Mouse (Mus musculus) heart, postnatal 0 days (tissue): ENCODE data around the gene Gldc. TPM values are rescaled to one million over a fixed set of nuclear protein-coding genes. Genes with fewer than 3 reads are reported as not detected.

ENCODE experiments used
- ATAC-seq: fragments of 200-750 bp; cut with Nextera tagmentation; 2 replicates; pipeline ENCODE4 v1.8.0; 2017; ENCODE audit warnings: low read depth, moderate number of reproducible peaks, moderate library complexity; ENCODE audit not compliant: insufficient read depth
- DNase-seq: peaks from one replicate; pipeline ENCODE4 v3.0.0-alpha.2; 2016; ENCODE audit warnings: low spot score
- H3K27ac ChIP-seq: fragments of 300-500 bp; sonication (generic); 2 replicates; pipeline ENCODE4 v1.5.1; 2014; ENCODE audit warnings: low read depth, mild to moderate bottlenecking
- H3K27me3 ChIP-seq: fragments of 300-500 bp; sonication (generic); 2 replicates; pipeline ENCODE4 v1.6.1; 2014; ENCODE audit warnings: low read length, mixed read lengths; ENCODE audit not compliant: control insufficient read depth, insufficient read depth
- H3K36me3 ChIP-seq: fragments of 300-500 bp; sonication (generic); replicated peaks from 2 replicates; pipeline ENCODE4 v1.6.1; 2014; ENCODE audit warnings: low read length, mixed read lengths; ENCODE audit not compliant: control insufficient read depth, insufficient read depth
- H3K4me1 ChIP-seq: fragments of 300-500 bp; sonication (generic); 2 replicates; pipeline ENCODE4 v1.6.1; 2014; ENCODE audit warnings: antibody characterized with exemption; ENCODE audit not compliant: control insufficient read depth, insufficient read depth
- H3K4me2 ChIP-seq: fragments of 300-500 bp; sonication (generic); 2 replicates; pipeline ENCODE4 v1.6.1; 2014; ENCODE audit warnings: low read depth, mild to moderate bottlenecking, low read length, moderate library complexity
- H3K4me3 ChIP-seq: fragments of 300-500 bp; sonication (generic); 2 replicates; pipeline ENCODE4 v1.5.1; 2014; ENCODE audit warnings: low read depth, low read length
- H3K9ac ChIP-seq: fragments of 300-500 bp; sonication (generic); replicated peaks from 2 replicates; pipeline ENCODE4 v1.6.1; 2014; ENCODE audit warnings: low read depth, low read length, mixed read lengths
- H3K9me3 ChIP-seq: fragments of 300-500 bp; sonication (generic); replicated peaks from 2 replicates; pipeline ENCODE4 v1.6.1; 2016; ENCODE audit warnings: low read length; ENCODE audit not compliant: control insufficient read depth
- CTCF ChIP-seq: IDR thresholded peaks from 2 replicates; pipeline ENCODE4 v1.5.1; 2016; ENCODE audit warnings: antibody characterized with exemption, control low read depth, low read depth
- EP300 ChIP-seq: IDR thresholded peaks from 2 replicates; pipeline ENCODE4 v1.6.1; 2016; ENCODE audit warnings: antibody characterized with exemption, low read depth
- WGBS: fragments of 180-500 bp; shearing (Covaris S2); extraction: QIAGEN DNeasy Blood & Tissue Kit; methylation state at CpG from one replicate; pipeline ENCODE4 v1.1.7; 2014; 5-methylcytosine and 5-hydroxymethylcytosine counted together
- polyA plus RNA-seq: library from polyadenylated mRNA; unstranded; fragments of >200 nt; fragmentation: Nextera tagmentation; extraction: Ambion mirVana; gene quantifications from 2 replicates; pipeline ENCODE4 v1.2.1, GENCODE M21; 2015
- total RNA-seq: library from RNA; depleted of rRNA; stranded (reverse); fragments of >200 nt; gene quantifications from 2 replicates; pipeline ENCODE4 v1.2.3, GENCODE M21; 2014; ENCODE audit warnings: low replicate concordance; rRNA removed

The Gldc gene
- total and polyA plus RNA-seq, 2 experiments from 2014 or later = 0.25 to 2.0 TPM

DNA sequence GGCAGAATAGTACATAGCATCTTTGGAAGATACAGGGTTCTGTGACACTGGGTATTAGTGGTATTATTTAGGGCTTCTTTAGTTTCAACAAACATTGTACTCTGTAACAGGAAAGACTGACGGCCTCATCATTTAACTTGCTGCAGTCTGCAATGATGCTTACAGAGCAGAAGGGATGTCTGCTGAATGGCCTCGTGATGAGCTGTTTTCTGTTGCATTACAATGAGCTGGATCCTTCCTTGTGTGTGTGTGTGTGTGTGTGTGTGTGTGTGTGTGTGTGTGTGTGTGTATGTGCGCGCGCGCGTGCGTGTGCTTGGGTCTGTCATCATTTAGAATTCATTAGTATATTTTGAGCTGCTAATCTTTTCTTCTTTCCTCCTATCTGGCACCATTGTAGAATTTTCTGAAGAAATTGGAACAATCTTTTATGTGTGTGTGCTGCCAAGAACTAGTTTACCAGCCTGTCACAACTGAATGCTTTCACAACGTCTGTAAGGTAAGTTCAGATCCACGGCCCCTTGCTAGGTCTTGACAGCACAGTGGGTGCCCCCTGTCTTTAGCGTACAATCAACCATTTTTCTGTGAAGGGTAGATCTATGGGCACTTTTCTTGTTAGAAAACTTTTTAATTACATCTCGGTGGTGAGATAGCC, 83.5 kb downstream of the Gldc start:
- H3K27me3 ChIP-seq = no peaks in the 10 kb centered on the region
- TF ChIP-seq EP300 (no peak), CTCF (no peak)
- no peak overlapping the region for H3K4me2 ChIP-seq
- H3K4me3 ChIP-seq = no peak overlapping the region
- no peak overlapping the region for H3K9ac ChIP-seq
- no peaks in the 10 kb centered on the region for H3K9me3 ChIP-seq
- no peak overlapping the region for H3K27ac ChIP-seq
- no peak for ATAC-seq
- no peaks in the 10 kb centered on the region for H3K4me1 ChIP-seq
- DNase-seq = no peak
- 90% methylated on average over 12 of the region's 12 CpGs for WGBS
- peaks cover 83% of the 10 kb centered on the region for H3K36me3 ChIP-seq

GRCm38 (mm10) chr19:30090163-30090562, 85.1 kb downstream of the Gldc start:
- no peak overlapping the region for H3K4me2 ChIP-seq
- H3K4me1 ChIP-seq = no peaks in the 10 kb centered on the region
- H3K4me3 ChIP-seq = no peak overlapping the region
- H3K9ac ChIP-seq = no peak overlapping the region
- H3K27ac ChIP-seq = no peak overlapping the region
- peaks cover 89% of the 10 kb centered on the region for H3K36me3 ChIP-seq
- no peaks in the 10 kb centered on the region for H3K27me3 ChIP-seq
- TF ChIP-seq CTCF (no peak), EP300 (no peak)
- ATAC-seq (no peak), DNase-seq (no peak)
- WGBS = 88% methylated on average over 6 of the region's 6 CpGs
- no peaks in the 10 kb centered on the region for H3K9me3 ChIP-seq

- H3K4me3 ChIP-seq = no peak overlapping the region
- peaks cover 8% of the 10 kb centered on the region; the same call in 1 of the 2 replicates for H3K36me3 ChIP-seq
- 0 out of 2 replicates have a peak, but pooled peaks cover 4% of the 10 kb centered on the region for H3K4me1 ChIP-seq
- DNase-seq = no peak
- ATAC-seq = no peak
- WGBS = 35% methylated on average over 4 of the region's 4 CpGs
- H3K9ac ChIP-seq = no peak overlapping the region
- no peak overlapping the region for H3K4me2 ChIP-seq
- no peak overlapping the region for H3K27ac ChIP-seq
- no peaks in the 10 kb centered on the region for H3K27me3 ChIP-seq
- H3K9me3 ChIP-seq = no peaks in the 10 kb centered on the region
- TF ChIP-seq CTCF (no peak), EP300 (no peak)
Measured at GRCm38 (mm10) chr19:30065797-30066196, 109.4 kb downstream of the Gldc start.

- Histone ChIP-seq H3K4me2 (no peak overlapping the region), H3K4me1 (no peaks in the 10 kb centered on the region), H3K27ac (no peak overlapping the region), H3K9me3 (no peaks in the 10 kb centered on the region), H3K27me3 (no peaks in the 10 kb centered on the region), H3K4me3 (no peak overlapping the region), H3K36me3 (peaks cover 9% of the 10 kb centered on the region; the same call in 1 of the 2 replicates), H3K9ac (no peak overlapping the region)
- WGBS = 95% methylated on average over 2 of the region's 2 CpGs
- TF ChIP-seq EP300 = no peak
- no peak for TF ChIP-seq CTCF
- no peak for DNase-seq
- ATAC-seq = no peak
Measured at GRCm38 (mm10) chr19:30054218-30054617, 121.0 kb downstream of the Gldc start.

DNA sequence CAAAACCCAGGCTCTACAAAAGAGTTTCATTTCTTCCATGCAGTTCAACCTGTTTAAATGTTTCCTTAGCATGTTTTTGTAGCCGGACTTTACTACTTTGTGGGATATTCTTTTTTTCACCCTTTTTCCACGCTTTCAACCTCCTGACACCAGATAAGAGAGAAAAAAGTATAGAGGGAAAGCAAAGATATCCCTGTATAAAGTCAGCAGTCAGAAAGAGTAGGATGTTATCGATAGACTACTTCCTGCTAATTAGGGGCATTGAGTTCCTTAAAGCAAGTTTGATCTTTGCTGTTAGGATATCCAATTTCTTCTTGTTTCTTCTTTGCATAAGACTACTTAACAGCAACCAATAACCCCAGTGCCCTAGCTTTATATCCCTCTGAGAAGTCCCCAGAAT, 123.8 kb downstream of the Gldc start:
- H3K4me3 ChIP-seq = no peak overlapping the region
- H3K27ac ChIP-seq = no peak overlapping the region
- DNase-seq (no peak), ATAC-seq (no peak)
- H3K4me1 ChIP-seq = no peaks in the 10 kb centered on the region
- no peak overlapping the region for H3K9ac ChIP-seq
- WGBS = 74% methylated on average over 3 of the region's 3 CpGs
- peaks cover 18% of the 10 kb centered on the region; the same call in 1 of the 2 replicates for H3K36me3 ChIP-seq
- H3K4me2 ChIP-seq = no peak overlapping the region
- H3K9me3 ChIP-seq = no peaks in the 10 kb centered on the region
- TF ChIP-seq CTCF (no peak), EP300 (no peak)
- no peaks in the 10 kb centered on the region for H3K27me3 ChIP-seq

DNA sequence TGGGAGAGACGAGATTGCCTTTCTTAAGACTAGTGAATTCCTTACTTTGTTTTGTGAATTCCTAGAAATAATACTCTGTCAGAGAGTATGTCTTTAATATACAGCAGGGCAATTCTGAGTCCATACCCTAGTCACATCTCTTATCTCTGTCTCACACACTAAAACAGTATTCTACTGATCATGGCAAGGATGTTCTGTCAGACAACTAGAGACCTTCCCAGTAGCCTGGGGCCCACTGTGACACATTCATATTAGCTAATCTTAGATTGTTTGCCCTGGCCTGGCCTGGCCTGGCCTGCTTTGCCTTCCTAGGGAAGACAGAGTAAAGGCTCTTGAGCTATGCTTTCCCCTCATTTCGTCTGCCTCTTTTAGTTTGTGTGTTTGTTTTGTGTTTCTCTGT, 124.6 kb downstream of the Gldc start:
- Histone ChIP-seq H3K27ac (no peak overlapping the region), H3K4me2 (no peak overlapping the region), H3K9me3 (no peaks in the 10 kb centered on the region), H3K4me1 (no peaks in the 10 kb centered on the region), H3K27me3 (no peaks in the 10 kb centered on the region), H3K4me3 (no peak overlapping the region), H3K9ac (no peak overlapping the region), H3K36me3 (peaks cover 20% of the 10 kb centered on the region; the same call in 1 of the 2 replicates)
- no peak for DNase-seq
- TF ChIP-seq EP300 (no peak), CTCF (no peak)
- WGBS = 82% methylated on average over 2 of the region's 2 CpGs
- no peak for ATAC-seq

Other genes starting within 250 kb of the Gldc start
- gene Trpd52l3, start 171.6 kb downstream of the Gldc start, total RNA-seq = not detected in 2 replicates
- not detected in 2 replicates for gene Trpd52l3, start 171.6 kb downstream of the Gldc start, polyA plus RNA-seq
- gene Uhrf2, start 144.9 kb downstream of the Gldc start, total RNA-seq = 35.4 and 68.6 TPM in 2 replicates
- 19.6 and 24.5 TPM in 2 replicates for gene Uhrf2, start 144.9 kb downstream of the Gldc start, polyA plus RNA-seq
- gene Mbl2, start 57.5 kb upstream of the Gldc start, total RNA-seq = not detected in 2 replicates
- gene Mbl2, start 57.5 kb upstream of the Gldc start, polyA plus RNA-seq = not detected in 2 replicates